Mouse (Mus musculus): ENCODE results near the gene Srarp. TPM values are rescaled to one million over a fixed set of nuclear protein-coding genes. Genes with fewer than 3 reads are reported as not detected.
A peak's percentile ranks its signal among the peaks of the same experiment; 100 is the strongest.

The Srarp gene
- polyA plus RNA-seq, 1 experiment from 2014 or later = not detected

DNA sequence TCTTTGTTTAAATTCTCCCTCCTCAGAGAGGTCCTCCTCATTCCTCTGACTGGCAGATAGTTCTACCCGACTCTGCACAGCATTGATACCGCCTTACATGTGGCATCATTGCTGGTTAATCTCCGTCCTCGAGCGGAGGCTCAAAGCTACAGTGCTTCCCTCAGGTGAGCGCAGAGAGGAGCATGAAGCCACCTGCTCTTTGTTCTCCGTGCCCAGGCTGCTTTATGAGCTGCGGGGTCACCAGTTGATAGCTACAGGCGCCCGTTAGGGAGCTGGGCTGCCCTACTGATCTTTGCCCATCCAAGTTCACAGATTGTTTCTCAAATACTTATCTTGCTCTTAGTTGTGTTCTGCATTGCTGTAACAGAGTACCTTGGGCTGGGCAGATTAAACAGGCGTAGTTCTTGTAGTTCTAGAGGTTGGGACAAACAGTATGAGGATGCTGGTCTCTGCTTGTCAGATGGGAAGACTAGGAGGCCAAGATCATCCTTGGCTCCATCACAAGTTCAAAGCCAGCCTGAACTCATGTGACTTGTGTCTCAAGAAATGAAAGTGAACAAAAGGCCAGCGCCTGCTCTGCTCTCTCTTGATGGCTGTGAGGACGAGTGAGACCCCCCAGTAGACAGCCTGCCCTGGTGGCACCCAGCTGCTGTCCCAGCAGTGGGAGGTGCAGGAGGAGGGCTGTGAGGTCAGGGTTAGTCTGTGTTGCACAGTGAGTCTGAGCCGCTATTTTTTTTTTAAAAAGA lies 20.5 kb upstream of the Srarp start:
- Histone ChIP-seq H3K9me3 (replicated peaks) (no peaks in the 10 kb centered on the region), H3K27ac (no peak overlapping the region), H3K4me1 (replicated peaks) (peaks cover 28% of the 10 kb centered on the region), H3K4me3 (replicated peaks) (no peak overlapping the region), H3K9ac (no peak overlapping the region), H3K27me3 (no peaks in the 10 kb centered on the region), H3K36me3 (peaks cover 24% of the 10 kb centered on the region), H3K4me2 (no peak overlapping the region)
- ATAC-seq (ENCODE audit: low read depth) (no peak), DNase-seq (no peak)
- WGBS (ENCODE audit: insufficient replicate concordance) = 79% methylated on average over 14 of the region's 14 CpGs

DNA sequence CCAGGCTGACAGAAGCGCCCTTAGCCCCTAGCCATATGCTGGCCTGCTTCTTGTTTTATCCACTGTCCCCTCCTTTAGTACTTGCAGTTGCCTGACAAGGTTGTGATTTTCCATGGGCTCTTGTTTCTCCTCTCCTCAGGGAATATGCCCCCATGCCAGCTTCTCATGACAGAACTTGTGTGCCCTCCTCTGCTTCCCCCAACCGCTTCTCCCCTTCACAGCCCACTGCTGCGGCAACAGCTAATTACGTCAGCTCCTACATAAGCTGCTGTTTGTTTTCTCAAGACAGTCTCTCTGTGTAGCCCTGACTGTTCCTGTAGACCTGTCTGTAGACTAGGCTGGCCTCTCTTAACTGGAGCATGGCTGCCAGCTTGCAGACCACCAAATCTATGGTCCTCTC lies 19.6 kb upstream of the Srarp start:
- no peak overlapping the region for H3K4me2 ChIP-seq
- no peaks in the 10 kb centered on the region for H3K27me3 ChIP-seq
- WGBS (ENCODE audit: insufficient replicate concordance) = 82% methylated on average over 4 of the region's 4 CpGs
- no peak for ATAC-seq (ENCODE audit: low read depth)
- H3K36me3 ChIP-seq = peaks cover 24% of the 10 kb centered on the region
- H3K9ac ChIP-seq = no peak overlapping the region
- DNase-seq = no peak
- no peak overlapping the region for H3K4me3 ChIP-seq (replicated peaks)
- no peaks in the 10 kb centered on the region for H3K9me3 ChIP-seq (replicated peaks)
- H3K27ac ChIP-seq = no peak overlapping the region
- peaks cover 23% of the 10 kb centered on the region for H3K4me1 ChIP-seq (replicated peaks)

DNA sequence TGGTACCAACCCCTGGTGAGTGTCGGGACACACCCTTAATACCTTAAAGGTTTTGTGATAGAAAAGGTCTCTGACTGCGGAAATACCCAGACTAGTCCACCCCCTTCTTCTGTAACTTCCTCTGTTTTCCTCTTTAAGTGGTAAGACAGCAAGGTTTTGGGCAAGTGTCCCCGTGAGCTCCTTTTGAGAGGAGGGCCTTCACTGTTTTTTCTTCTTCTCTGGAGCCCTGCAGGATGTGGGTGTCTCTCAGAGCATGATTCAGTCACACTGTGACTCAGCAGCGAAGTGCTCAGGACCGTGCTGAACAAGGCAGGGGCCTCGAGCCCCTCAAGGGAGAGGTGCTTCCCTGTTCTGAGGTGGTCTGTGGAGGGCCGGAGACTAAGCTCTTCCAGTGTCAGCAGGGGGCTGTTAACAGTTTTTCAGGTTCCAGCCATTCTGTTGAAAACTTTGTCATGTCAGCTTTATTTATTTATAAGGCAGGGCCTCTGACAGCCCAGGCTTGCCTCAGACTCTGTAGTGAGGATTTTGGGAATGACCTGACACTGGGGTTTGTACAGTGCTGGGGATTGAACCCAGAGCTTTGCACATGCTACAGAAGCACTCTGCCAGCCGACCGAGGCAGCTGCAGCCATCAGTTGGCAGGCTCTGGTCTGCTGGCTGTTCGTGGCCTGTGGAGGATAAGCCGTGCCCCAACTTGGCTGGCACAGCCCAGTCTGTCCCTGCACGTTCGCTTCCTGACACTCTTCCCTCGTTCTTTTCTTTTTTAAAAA lies 18.9 kb upstream of the Srarp start:
- 0 out of 2 replicates have a peak overlapping the region, but pooled peaks have one; percentile 18 for H3K27ac ChIP-seq
- 54% methylated on average over 14 of the region's 14 CpGs for WGBS (ENCODE audit: insufficient replicate concordance)
- no peak for ATAC-seq (ENCODE audit: low read depth)

DNA sequence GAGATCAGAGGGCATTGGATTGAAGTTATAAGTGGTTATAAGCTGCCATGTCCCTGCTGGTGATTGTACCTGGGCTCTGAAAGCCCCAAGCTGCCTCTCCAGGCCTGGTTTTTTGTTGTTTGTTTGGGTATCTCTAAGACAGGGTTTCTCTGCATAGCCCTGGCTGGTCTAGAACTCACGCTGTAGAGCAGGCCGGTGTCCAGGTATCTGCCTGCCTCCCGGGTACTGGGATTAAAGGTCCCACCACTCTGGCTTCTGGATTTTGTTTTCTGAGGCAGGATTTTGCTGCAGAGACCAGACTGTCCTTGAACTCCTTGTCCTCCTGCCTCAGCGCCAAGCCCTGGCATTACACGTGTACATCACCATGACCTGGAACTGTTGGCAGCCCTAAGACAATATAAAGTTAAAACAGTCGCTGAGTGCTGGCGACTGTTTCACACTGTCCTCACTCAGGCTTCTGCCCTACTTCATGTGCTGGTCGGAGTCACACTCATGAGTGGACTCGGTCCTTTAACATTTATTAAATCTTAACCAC lies 16.1 kb upstream of the Srarp start:
- Histone ChIP-seq H3K4me2 (no peak overlapping the region), H3K9ac (no peak overlapping the region), H3K9me3 (replicated peaks) (no peaks in the 10 kb centered on the region), H3K4me1 (replicated peaks) (peaks cover 16% of the 10 kb centered on the region), H3K27ac (no peak overlapping the region), H3K27me3 (no peaks in the 10 kb centered on the region), H3K4me3 (replicated peaks) (no peak overlapping the region), H3K36me3 (peaks cover 54% of the 10 kb centered on the region)
- DNase-seq (no peak), ATAC-seq (ENCODE audit: low read depth) (no peak)
- WGBS (ENCODE audit: insufficient replicate concordance) = 81% methylated on average over 9 of the region's 9 CpGs

More for the DNA sequence above, 18.9 kb upstream of the Srarp start:
- no peak overlapping the region for H3K4me2 ChIP-seq
- H3K4me1 ChIP-seq (replicated peaks) = peaks cover 23% of the 10 kb centered on the region
- no peak overlapping the region for H3K9ac ChIP-seq
- H3K9me3 ChIP-seq (replicated peaks) = no peaks in the 10 kb centered on the region
- H3K4me3 ChIP-seq (replicated peaks) = no peak overlapping the region
- peaks cover 27% of the 10 kb centered on the region for H3K36me3 ChIP-seq
- no peak for DNase-seq
- H3K27me3 ChIP-seq = no peaks in the 10 kb centered on the region

DNA sequence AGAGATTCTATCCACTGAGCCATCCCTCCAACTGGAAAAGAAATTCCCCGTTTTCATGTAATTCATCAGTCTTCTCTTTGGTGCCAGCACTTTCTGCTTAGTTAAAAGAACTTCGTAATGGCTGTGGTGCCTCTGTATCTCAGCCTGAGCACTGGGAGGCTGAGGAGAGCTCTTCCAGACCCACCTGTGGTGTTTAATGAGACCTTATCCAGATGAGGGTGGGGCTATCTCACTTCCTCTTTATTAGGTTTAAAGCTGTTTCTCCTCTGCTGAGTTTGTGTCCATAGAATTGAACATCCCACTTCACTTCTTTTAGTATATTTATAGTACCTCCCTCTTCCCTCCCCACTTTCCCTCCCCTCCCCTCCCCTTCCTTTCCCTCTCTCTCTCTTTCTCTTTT lies 15.3 kb upstream of the Srarp start:
- Histone ChIP-seq H3K27ac (no peak overlapping the region), H3K9me3 (replicated peaks) (no peaks in the 10 kb centered on the region), H3K4me2 (no peak overlapping the region), H3K4me3 (replicated peaks) (no peak overlapping the region), H3K4me1 (replicated peaks) (peaks cover 20% of the 10 kb centered on the region), H3K36me3 (peaks cover 57% of the 10 kb centered on the region), H3K9ac (no peak overlapping the region), H3K27me3 (no peaks in the 10 kb centered on the region)
- 52% methylated on average over 2 of the region's 2 CpGs for WGBS (ENCODE audit: insufficient replicate concordance)
- DNase-seq (no peak), ATAC-seq (ENCODE audit: low read depth) (no peak)

DNA sequence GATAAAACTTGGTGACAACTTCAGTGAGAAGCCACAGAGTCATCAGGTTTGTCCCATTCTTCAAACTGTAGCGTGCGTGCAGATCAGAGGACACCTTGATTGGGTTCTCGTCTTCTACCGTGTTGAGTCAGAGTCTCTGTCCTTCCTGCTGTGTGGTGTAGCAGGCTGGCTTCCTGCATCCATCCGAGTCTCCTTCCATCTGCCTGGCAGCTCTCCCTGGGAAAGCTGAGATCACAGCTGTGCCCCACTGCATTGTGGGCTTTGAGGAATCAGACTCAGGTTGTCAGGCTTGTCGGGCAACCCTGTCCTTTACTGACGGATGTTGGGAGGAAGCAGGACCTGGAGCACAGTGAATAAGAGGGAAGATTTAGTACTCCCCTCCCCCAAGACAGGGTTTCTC lies 10.3 kb upstream of the Srarp start:
- Histone ChIP-seq H3K9me3 (replicated peaks) (no peaks in the 10 kb centered on the region), H3K4me2 (peak overlapping the region; percentile 92; the same call in 1 of the 2 replicates), H3K27me3 (no peaks in the 10 kb centered on the region), H3K4me3 (replicated peaks) (no peak overlapping the region), H3K27ac (no peak overlapping the region), H3K4me1 (replicated peaks) (peaks cover 31% of the 10 kb centered on the region), H3K9ac (no peak overlapping the region), H3K36me3 (peaks cover 36% of the 10 kb centered on the region)
- DNase-seq (no peak), ATAC-seq (ENCODE audit: low read depth) (no peak)
- WGBS (ENCODE audit: insufficient replicate concordance) = 72% methylated on average over 7 of the region's 7 CpGs

DNA sequence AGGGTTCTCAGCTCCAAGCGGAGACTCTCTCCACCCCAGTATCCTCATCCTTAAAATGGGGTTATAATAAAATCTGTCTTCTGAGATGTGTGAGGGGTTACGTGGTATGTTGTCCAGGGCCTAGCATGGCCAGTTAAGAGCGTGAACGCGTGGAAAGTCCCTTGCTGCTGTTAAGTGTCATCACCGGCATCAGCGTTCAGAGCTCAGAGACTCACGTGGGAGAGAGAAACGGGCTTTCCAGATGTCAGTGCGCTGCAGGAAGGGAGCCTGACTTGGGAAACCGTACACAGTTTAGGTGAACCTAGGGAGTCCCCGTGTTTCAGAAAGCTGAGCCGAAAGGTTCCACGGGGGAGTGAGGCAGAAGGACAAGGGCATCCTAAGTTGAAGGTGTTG lies 9.4 kb upstream of the Srarp start:
- 18% methylated on average over 14 of the region's 14 CpGs for WGBS (ENCODE audit: insufficient replicate concordance)
- H3K4me1 ChIP-seq (replicated peaks) = peaks cover 31% of the 10 kb centered on the region
- H3K9ac ChIP-seq = peak overlapping the region; percentile 91
- H3K4me3 ChIP-seq (replicated peaks) = peak overlapping the region; percentile 99
- H3K36me3 ChIP-seq = peaks cover 35% of the 10 kb centered on the region
- peak overlapping the region; percentile 64; the same call in 1 of the 2 replicates for H3K27ac ChIP-seq
- DNase-seq (no peak), ATAC-seq (ENCODE audit: low read depth) (no peak)
- H3K4me2 ChIP-seq = peak overlapping the region; percentile 92
- H3K27me3 ChIP-seq = no peaks in the 10 kb centered on the region
- H3K9me3 ChIP-seq (replicated peaks) = no peaks in the 10 kb centered on the region

DNA sequence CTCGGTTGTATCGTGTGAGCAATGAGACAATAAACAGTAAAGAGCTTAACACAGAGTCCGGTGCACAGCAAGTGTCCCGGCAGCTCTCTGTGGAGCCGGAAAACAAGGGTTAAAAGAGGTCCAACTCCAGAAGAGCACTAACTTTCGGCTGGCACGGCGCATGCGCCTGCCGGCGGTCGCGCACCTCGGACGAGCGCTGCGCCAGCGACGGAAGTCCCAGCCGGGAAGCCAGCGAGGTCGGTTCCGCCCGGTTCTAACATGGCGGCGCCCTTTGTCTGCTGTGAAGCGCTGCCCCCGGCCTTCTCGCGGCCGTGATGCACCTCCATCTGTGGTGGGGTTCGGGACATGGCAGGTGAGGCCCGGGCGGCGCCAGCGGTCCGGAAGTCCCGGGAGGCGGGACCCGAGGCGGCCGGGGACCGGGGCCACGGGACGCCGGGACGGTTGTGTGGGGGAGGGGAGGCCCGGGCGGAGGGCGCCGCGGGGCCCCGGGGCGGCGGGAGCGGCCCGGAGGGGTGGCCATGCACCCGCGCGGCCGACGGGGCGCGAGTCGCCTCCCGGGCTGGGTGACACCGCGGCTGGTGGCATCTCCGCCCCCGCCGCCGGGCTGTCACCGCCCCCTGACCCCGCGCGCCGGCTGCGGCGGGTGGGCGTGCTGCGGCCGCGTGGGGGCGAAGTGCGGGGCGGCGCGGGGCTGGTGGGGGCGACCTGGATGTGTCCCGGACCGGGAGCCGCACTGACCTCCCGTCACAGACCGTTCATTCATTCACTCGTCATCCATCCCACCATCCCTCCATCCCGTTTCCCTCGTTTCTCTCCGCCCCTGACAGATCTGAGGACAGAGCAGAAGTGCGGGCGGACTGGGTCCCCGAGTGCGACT lies 8.8 kb upstream of the Srarp start, which contains the start of gene Zbtb17:
TSS of gene Zbtb17 (plus strand) at position 204 of the 877 bp plus-strand sequence.
- Histone ChIP-seq H3K36me3 (peaks cover 32% of the 10 kb centered on the region), H3K27me3 (no peaks in the 10 kb centered on the region), H3K4me1 (replicated peaks) (peaks cover 31% of the 10 kb centered on the region), H3K27ac (peak within 1 kb of the TSS; percentile 64), H3K4me2 (peak within 1 kb of the TSS; percentile 92), H3K9ac (peak within 1 kb of the TSS; percentile 91), H3K9me3 (replicated peaks) (no peaks in the 10 kb centered on the region), H3K4me3 (replicated peaks) (peak within 1 kb of the TSS; percentile 99)
- DNase-seq = peak; percentile 85
- ATAC-seq (ENCODE audit: low read depth) = peak; percentile 89
- WGBS (ENCODE audit: insufficient replicate concordance) = under 1% methylated on average over 81 of the region's 102 CpGs

DNA sequence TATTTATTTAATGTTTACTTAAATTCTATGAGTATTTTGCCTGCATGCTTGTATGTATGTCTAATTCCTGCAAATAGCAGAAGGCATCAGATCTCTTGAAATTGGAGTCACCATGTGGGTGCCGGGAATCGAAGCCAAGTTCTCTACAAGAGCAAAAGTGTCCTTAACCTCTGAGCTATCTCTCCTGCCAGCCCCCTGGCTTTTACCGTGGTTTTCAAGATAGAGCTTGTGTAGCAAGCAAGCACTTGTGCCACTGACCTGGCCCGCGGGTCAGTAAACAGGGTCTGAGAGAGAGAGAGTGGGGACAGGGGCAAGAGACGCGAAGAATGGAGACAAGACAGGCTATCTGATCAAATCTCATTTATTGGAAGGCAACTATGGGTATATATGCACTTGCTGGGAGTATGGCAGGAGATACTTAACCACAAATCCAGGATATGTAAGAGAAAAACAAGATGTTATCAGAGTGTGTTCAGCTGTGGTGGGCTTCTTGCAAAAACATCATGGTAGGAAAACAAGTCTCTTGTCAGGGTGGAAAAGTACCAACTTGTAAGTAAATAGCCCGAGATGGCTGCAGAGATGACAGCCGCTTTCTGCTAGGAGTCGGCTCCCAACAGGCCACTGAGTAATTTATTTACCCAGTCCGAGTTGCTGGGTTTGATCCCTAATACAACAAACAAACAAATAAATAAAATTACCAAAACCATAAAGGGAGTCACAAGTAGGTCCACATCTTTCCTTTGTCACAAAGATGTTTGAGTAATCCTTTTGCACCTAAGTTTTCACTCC lies 7.9 kb upstream of the Srarp start:
- Histone ChIP-seq H3K9ac (peak overlapping the region; percentile 91), H3K27ac (no peak overlapping the region; the same call in 1 of the 2 replicates), H3K4me2 (peak overlapping the region; percentile 92), H3K9me3 (replicated peaks) (no peaks in the 10 kb centered on the region), H3K4me1 (replicated peaks) (peaks cover 31% of the 10 kb centered on the region), H3K4me3 (replicated peaks) (peak overlapping the region; percentile 99), H3K36me3 (peaks cover 23% of the 10 kb centered on the region), H3K27me3 (no peaks in the 10 kb centered on the region)
- 24% methylated on average over 11 of the region's 11 CpGs for WGBS (ENCODE audit: insufficient replicate concordance)
- no peak for DNase-seq
- ATAC-seq (ENCODE audit: low read depth) = no peak; the same call in none of the 2 replicates

DNA sequence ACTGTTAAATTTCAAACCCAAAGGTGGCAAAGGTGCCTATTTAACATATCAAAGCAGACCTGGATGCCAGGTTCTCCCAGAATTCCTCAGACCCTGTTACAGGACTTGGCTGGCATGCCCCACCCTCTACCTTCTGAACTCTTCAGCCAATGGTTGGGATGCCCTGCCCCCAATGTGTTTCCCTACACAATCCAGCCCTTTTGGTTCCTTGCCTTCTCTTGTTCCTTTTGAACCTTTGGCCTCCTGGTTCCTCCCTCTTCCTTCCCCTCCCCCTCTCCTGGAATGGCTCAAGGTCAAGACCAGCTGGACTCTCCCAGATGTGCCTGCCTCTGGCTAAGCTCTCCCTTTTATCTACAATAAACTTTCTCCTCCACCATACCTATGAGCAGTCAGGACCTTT lies 5.0 kb upstream of the Srarp start:
- DNase-seq (no peak), ATAC-seq (ENCODE audit: low read depth) (no peak)
- Histone ChIP-seq H3K27ac (no peak overlapping the region), H3K9me3 (replicated peaks) (no peaks in the 10 kb centered on the region), H3K36me3 (no peaks in the 10 kb centered on the region), H3K27me3 (no peaks in the 10 kb centered on the region), H3K4me2 (no peak overlapping the region), H3K4me1 (replicated peaks) (peaks cover 20% of the 10 kb centered on the region), H3K4me3 (replicated peaks) (no peak overlapping the region), H3K9ac (no peak overlapping the region)

Measured in liver, embryonic 13.5 days (tissue).